Mouse (Mus musculus) liver, embryonic 12.5 days (tissue): Measurements from ENCODE around the gene Tent5c. TPM values are rescaled to one million over a fixed set of nuclear protein-coding genes. Genes with fewer than 3 reads are reported as not detected.
A peak's percentile ranks its signal among the peaks of the same experiment; 100 is the strongest.
"Not testable (repeated sequence)": the region's sequence is repeated elsewhere in the genome, so short reads cannot be mapped to it uniquely, and the experiment has no call there.

Experiments
- ATAC-seq: fragments of 200-750 bp; cut with Nextera tagmentation; 2 replicates; pipeline ENCODE4 v1.8.0; 2017; ENCODE audit warnings: moderate number of reproducible peaks, mild to moderate bottlenecking, moderate library complexity
- H3K27ac ChIP-seq: fragments of 300-500 bp; sonication (generic); 2 replicates; pipeline ENCODE4 v1.5.1; 2016; ENCODE audit warnings: mild to moderate bottlenecking
- H3K27me3 ChIP-seq: fragments of 300-500 bp; sonication (generic); replicated peaks from 2 replicates; pipeline ENCODE4 v1.6.1; 2016; ENCODE audit warnings: mild to moderate bottlenecking, moderate library complexity
- H3K36me3 ChIP-seq: fragments of 300-500 bp; sonication (generic); 2 replicates; pipeline ENCODE4 v1.6.1; 2016; ENCODE audit warnings: mild to moderate bottlenecking, moderate library complexity
- H3K4me1 ChIP-seq: fragments of 300-500 bp; sonication (generic); 2 replicates; pipeline ENCODE4 v1.6.1; 2016
- H3K4me2 ChIP-seq: fragments of 300-500 bp; sonication (generic); 2 replicates; pipeline ENCODE4 v1.6.1; 2016; ENCODE audit warnings: mild to moderate bottlenecking, moderate library complexity
- H3K4me3 ChIP-seq: fragments of 300-500 bp; sonication (generic); 2 replicates; pipeline ENCODE4 v1.5.1; 2016; ENCODE audit warnings: mild to moderate bottlenecking, moderate library complexity
- H3K9ac ChIP-seq: fragments of 300-500 bp; sonication (generic); 2 replicates; pipeline ENCODE4 v1.6.1; 2016; ENCODE audit warnings: mild to moderate bottlenecking, moderate library complexity
- H3K9me3 ChIP-seq: fragments of 300-500 bp; sonication (generic); replicated peaks from 2 replicates; pipeline ENCODE4 v1.6.1; 2016; ENCODE audit warnings: mild to moderate bottlenecking, moderate library complexity
- WGBS: fragments of 180-500 bp; shearing (Covaris S2); methylation state at CpG from one replicate; pipeline ENCODE4 v1.1.7; 2016; ENCODE audit not compliant: insufficient replicate concordance; 5-methylcytosine and 5-hydroxymethylcytosine counted together
- polyA plus RNA-seq: library from polyadenylated mRNA; unstranded; fragments of >200 nt; fragmentation: Nextera tagmentation; extraction: Ambion mirVana; gene quantifications from 2 replicates; pipeline ENCODE4 v1.2.1, GENCODE M21; 2016

Tent5c gene
- polyA plus RNA-seq, 1 experiment from 2014 or later: 59.8 TPM

- no peak overlapping the region for H3K4me3 ChIP-seq
- WGBS: 67% methylated on average over 1 of the region's 1 CpGs
- H3K36me3 ChIP-seq: no peaks in the 10 kb centered on the region
- ATAC-seq: no peak
- no peak overlapping the region for H3K9ac ChIP-seq
- H3K4me2 ChIP-seq: peak overlapping the region; percentile 34; the same call in 1 of the 2 replicates
- H3K27ac ChIP-seq: peak overlapping the region; percentile 87
- no peaks in the 10 kb centered on the region for H3K9me3 ChIP-seq
- H3K27me3 ChIP-seq: peaks cover 1% of the 10 kb centered on the region; the same call in 1 of the 2 replicates
- peaks cover 52% of the 10 kb centered on the region for H3K4me1 ChIP-seq
These were observed 58.4 kb downstream of the Tent5c start for GRCm38 (mm10) chr3:100430731-100431130.

GRCm38 (mm10) chr3:100430101-100430500 lies 59.0 kb downstream of the Tent5c start:
- peak overlapping the region; percentile 87 for H3K27ac ChIP-seq
- 56% methylated on average over 5 of the region's 5 CpGs for WGBS
- H3K27me3 ChIP-seq: peaks cover 4% of the 10 kb centered on the region; the same call in 1 of the 2 replicates
- no peak overlapping the region for H3K4me3 ChIP-seq
- H3K9ac ChIP-seq: peak overlapping the region; percentile 48; the same call in 1 of the 2 replicates
- H3K9me3 ChIP-seq: no peaks in the 10 kb centered on the region
- H3K4me1 ChIP-seq: peaks cover 54% of the 10 kb centered on the region
- H3K4me2 ChIP-seq: peak overlapping the region; percentile 34
- no peaks in the 10 kb centered on the region for H3K36me3 ChIP-seq
- no peak for ATAC-seq

GRCm38 (mm10) chr3:100429667-100430066 lies 59.5 kb downstream of the Tent5c start:
- 13% methylated on average over 4 of the region's 4 CpGs for WGBS
- H3K36me3 ChIP-seq: no peaks in the 10 kb centered on the region
- H3K9ac ChIP-seq: peak overlapping the region; percentile 48; the same call in 1 of the 2 replicates
- peak overlapping the region; percentile 34 for H3K4me2 ChIP-seq
- H3K4me1 ChIP-seq: peaks cover 54% of the 10 kb centered on the region
- H3K27me3 ChIP-seq: peaks cover 4% of the 10 kb centered on the region; the same call in 1 of the 2 replicates
- H3K4me3 ChIP-seq: no peak overlapping the region
- peak overlapping the region; percentile 87 for H3K27ac ChIP-seq
- no peaks in the 10 kb centered on the region for H3K9me3 ChIP-seq
- peak; percentile 96 for ATAC-seq

GRCm38 (mm10) chr3:100427548-100427947 lies 61.6 kb downstream of the Tent5c start:
- peak; percentile 22; the same call in 1 of the 2 replicates for ATAC-seq
- Histone ChIP-seq H3K27ac (peak overlapping the region; percentile 45), H3K27me3 (peaks cover 4% of the 10 kb centered on the region; the same call in 1 of the 2 replicates), H3K4me1 (peaks cover 65% of the 10 kb centered on the region), H3K9ac (peak overlapping the region; percentile 41), H3K9me3 (no peaks in the 10 kb centered on the region), H3K4me2 (no peak overlapping the region), H3K4me3 (no peak overlapping the region), H3K36me3 (no peaks in the 10 kb centered on the region)
- WGBS: 41% methylated on average over 6 of the region's 6 CpGs

GRCm38 (mm10) chr3:100422392-100423167 lies 66.5 kb downstream of the Tent5c start:
- Histone ChIP-seq H3K36me3 (no peaks in the 10 kb centered on the region), H3K4me2 (no peak overlapping the region), H3K4me1 (peaks cover 39% of the 10 kb centered on the region), H3K9ac (no peak overlapping the region), H3K4me3 (no peak overlapping the region), H3K27me3 (peaks cover 11% of the 10 kb centered on the region; the same call in 1 of the 2 replicates), H3K9me3 (no peaks in the 10 kb centered on the region), H3K27ac (no peak overlapping the region)
- WGBS: 65% methylated on average over 10 of the region's 10 CpGs
- ATAC-seq: peak; percentile 79

- 70% methylated on average over 6 of the region's 6 CpGs for WGBS
- ATAC-seq: no peak
These were observed 67.8 kb downstream of the Tent5c start for GRCm38 (mm10) chr3:100421354-100421753.

GRCm38 (mm10) chr3:100420691-100421056 lies 68.5 kb downstream of the Tent5c start:
- Histone ChIP-seq H3K27ac (no peak overlapping the region), H3K4me3 (no peak overlapping the region), H3K4me1 (peaks cover 25% of the 10 kb centered on the region), H3K9me3 (no peaks in the 10 kb centered on the region), H3K9ac (no peak overlapping the region), H3K27me3 (peaks cover 16% of the 10 kb centered on the region), H3K36me3 (no peaks in the 10 kb centered on the region), H3K4me2 (no peak overlapping the region)
- WGBS: 64% methylated on average over 5 of the region's 5 CpGs
- no peak for ATAC-seq

More at GRCm38 (mm10) chr3:100421354-100421753, 67.8 kb downstream of the Tent5c start:
- Histone ChIP-seq H3K27ac (no peak overlapping the region), H3K9me3 (no peaks in the 10 kb centered on the region), H3K4me3 (no peak overlapping the region), H3K4me2 (no peak overlapping the region), H3K36me3 (no peaks in the 10 kb centered on the region), H3K27me3 (peaks cover 15% of the 10 kb centered on the region), H3K4me1 (peaks cover 30% of the 10 kb centered on the region), H3K9ac (no peak overlapping the region)

GRCm38 (mm10) chr3:100419962-100420690 lies 69.0 kb downstream of the Tent5c start:
- H3K27ac ChIP-seq: no peak overlapping the region
- no peak overlapping the region for H3K9ac ChIP-seq
- no peaks in the 10 kb centered on the region for H3K9me3 ChIP-seq
- WGBS: 62% methylated on average over 10 of the region's 10 CpGs
- peaks cover 20% of the 10 kb centered on the region for H3K27me3 ChIP-seq
- no peak overlapping the region for H3K4me2 ChIP-seq
- H3K36me3 ChIP-seq: no peaks in the 10 kb centered on the region
- H3K4me1 ChIP-seq: peaks cover 21% of the 10 kb centered on the region
- no peak overlapping the region for H3K4me3 ChIP-seq
- no peak for ATAC-seq

- Histone ChIP-seq H3K4me2 (no peak overlapping the region), H3K4me1 (peaks cover 18% of the 10 kb centered on the region), H3K36me3 (no peaks in the 10 kb centered on the region), H3K9me3 (no peaks in the 10 kb centered on the region), H3K4me3 (no peak overlapping the region), H3K27me3 (peaks cover 25% of the 10 kb centered on the region), H3K27ac (no peak overlapping the region), H3K9ac (no peak overlapping the region)
- no peak for ATAC-seq
- WGBS: 50% methylated on average over 1 of the region's 1 CpGs
These were observed 70.7 kb downstream of the Tent5c start for GRCm38 (mm10) chr3:100418387-100418786.

- Histone ChIP-seq H3K9ac (no peak overlapping the region), H3K4me2 (no peak overlapping the region), H3K36me3 (no peaks in the 10 kb centered on the region), H3K4me1 (peaks cover 12% of the 10 kb centered on the region; the same call in 1 of the 2 replicates), H3K27ac (no peak overlapping the region), H3K9me3 (no peaks in the 10 kb centered on the region), H3K4me3 (no peak overlapping the region), H3K27me3 (peaks cover 25% of the 10 kb centered on the region)
- 46% methylated on average over 10 of the region's 10 CpGs for WGBS
- no peak for ATAC-seq
These were observed 71.3 kb downstream of the Tent5c start for GRCm38 (mm10) chr3:100417772-100418311.

- ATAC-seq: no peak
- H3K27ac ChIP-seq: no peak overlapping the region
- H3K9me3 ChIP-seq: no peaks in the 10 kb centered on the region
- H3K27me3 ChIP-seq: peaks cover 25% of the 10 kb centered on the region
- no peak overlapping the region for H3K9ac ChIP-seq
- no peak overlapping the region for H3K4me3 ChIP-seq
- no peaks in the 10 kb centered on the region for H3K36me3 ChIP-seq
- WGBS: 64% methylated on average over 5 of the region's 5 CpGs
- no peak overlapping the region for H3K4me2 ChIP-seq
- H3K4me1 ChIP-seq: peaks cover 8% of the 10 kb centered on the region; the same call in 1 of the 2 replicates
These were observed 73.5 kb downstream of the Tent5c start for GRCm38 (mm10) chr3:100415671-100416070.

GRCm38 (mm10) chr3:100413586-100413985 lies 75.5 kb downstream of the Tent5c start:
- not testable (repeated sequence) for H3K27ac ChIP-seq, ATAC-seq, H3K9ac ChIP-seq, H3K4me2 ChIP-seq, H3K4me3 ChIP-seq, H3K9me3 ChIP-seq, H3K36me3 ChIP-seq
- peaks cover 16% of the 10 kb centered on the region for H3K4me1 ChIP-seq
- peaks cover 25% of the 10 kb centered on the region for H3K27me3 ChIP-seq
- 80% methylated on average over 3 of the region's 3 CpGs for WGBS
